Mouse (Mus musculus): ENCODE measurements around the gene Olfr1260. TPM values are rescaled to one million over a fixed set of nuclear protein-coding genes. Genes with fewer than 3 reads are reported as not detected.

Gene Olfr1260
- not detected for total RNA-seq (2023)

DNA sequence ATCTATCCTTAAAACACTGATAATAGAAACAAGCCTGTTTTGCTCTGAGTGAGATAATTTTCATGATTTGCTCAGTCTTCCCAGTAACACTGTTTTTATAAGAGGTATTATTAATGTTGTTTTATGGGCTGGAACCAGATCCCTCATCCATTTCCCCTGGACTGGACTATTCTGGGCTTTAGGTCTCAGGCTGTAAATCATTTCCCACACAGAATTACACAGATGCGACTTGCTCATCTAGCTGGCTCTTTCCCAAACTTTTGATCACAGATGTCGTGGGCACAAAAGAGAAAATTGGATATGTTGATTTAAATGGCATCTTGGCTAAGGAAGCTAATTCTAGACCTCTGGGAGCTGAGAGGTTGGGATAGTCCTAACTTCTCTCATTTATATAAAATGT is at the start of gene Olfr1260:
Gene Olfr1260, plus strand, starts transcription at position 157 of the 400 bp plus-strand sequence.

GRCm38 (mm10) chr2:89927009-89927408 is 47.1 kb upstream of the Olfr1260 start, which contains the start of gene Olfr1258:
Gene Olfr1258 (plus strand): TSS chr2:89927309.

GRCm38 (mm10) chr2:89948564-89948963 is 25.6 kb upstream of the Olfr1260 start, which contains the start of gene Olfr1259:
Gene Olfr1259 (minus strand): TSS chr2:89948664.

DNA sequence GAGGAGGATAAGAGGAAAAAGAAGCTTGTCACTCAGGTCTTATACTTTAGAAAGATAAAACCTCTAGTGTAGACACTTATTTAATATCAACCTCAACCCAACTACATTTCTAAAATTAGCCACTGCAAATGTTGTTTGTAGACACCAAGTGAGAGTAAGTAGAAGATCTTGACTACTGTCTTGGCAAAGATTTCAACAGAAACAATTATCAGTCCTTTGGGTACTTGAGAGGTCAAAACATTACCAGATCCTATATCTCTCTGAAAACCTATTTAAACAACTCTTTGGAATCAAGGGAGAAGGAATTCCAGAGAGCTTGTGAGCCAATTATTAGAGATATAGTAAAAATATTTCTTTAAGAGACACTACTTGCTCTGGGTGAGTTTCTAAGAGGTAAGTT is 16.8 kb downstream of the Olfr1260 start, which contains the start of gene Olfr1261:
Gene Olfr1261, plus strand, starts transcription at position 301 of the 400 bp plus-strand sequence.

GRCm38 (mm10) chr2:89999845-90000244 is 25.7 kb downstream of the Olfr1260 start, which contains the start of gene Olfr1262:
Gene Olfr1262 (plus strand): TSS chr2:90000145.

GRCm38 (mm10) chr2:90011831-90012230 is 37.7 kb downstream of the Olfr1260 start, which contains the start of gene Olfr1263:
Gene Olfr1263 (plus strand): TSS chr2:90012131.

DNA sequence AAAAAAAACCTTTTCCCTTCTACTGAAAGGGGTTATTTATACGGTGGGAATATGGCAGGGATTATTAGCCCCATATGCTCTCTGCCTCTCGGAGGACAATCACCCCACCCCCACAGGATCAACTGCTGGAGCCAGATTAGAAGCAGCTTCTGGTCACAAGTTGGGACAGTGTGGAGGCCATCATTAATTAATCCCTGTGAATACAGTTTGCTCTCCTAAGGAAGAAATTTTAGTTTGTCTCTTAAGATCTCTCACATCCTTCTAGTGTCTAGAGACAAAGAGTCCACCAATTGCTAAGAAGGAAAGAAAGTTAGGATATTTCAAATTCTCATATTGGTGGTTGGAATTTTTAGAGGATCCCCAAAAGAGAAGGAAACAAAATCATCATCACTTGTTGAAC is 51.3 kb downstream of the Olfr1260 start, which contains the start of gene Olfr1264:
Gene Olfr1264, minus strand, starts transcription at position 101 of the 400 bp plus-strand sequence.

Other genes starting within 250 kb of the Olfr1260 start
- gene Olfr1252, start 249.3 kb upstream of the Olfr1260 start, total RNA-seq (2023): not detected
- gene Olfr1253, start 217.2 kb upstream of the Olfr1260 start, total RNA-seq (2023): not detected
- not detected for gene Olfr1254, start 180.7 kb upstream of the Olfr1260 start, total RNA-seq (2023)
- not detected for gene Olfr1255, start 162.3 kb upstream of the Olfr1260 start, total RNA-seq (2023)
- gene Olfr1256, start 132.8 kb upstream of the Olfr1260 start, total RNA-seq (2023): not detected
- not detected for gene Olfr48, start 126.1 kb upstream of the Olfr1260 start, total RNA-seq (2023)
- not detected for gene Olfr1257, start 95.9 kb upstream of the Olfr1260 start, total RNA-seq (2023)
- gene Olfr1258, start 47.0 kb upstream of the Olfr1260 start, total RNA-seq (2023): not detected
- not detected for gene Olfr1259, start 25.7 kb upstream of the Olfr1260 start, total RNA-seq (2023)
- gene Olfr1261, start 16.9 kb downstream of the Olfr1260 start, total RNA-seq (2023): not detected
- gene Olfr1262, start 25.8 kb downstream of the Olfr1260 start, total RNA-seq (2023): not detected
- not detected for gene Olfr1263, start 37.8 kb downstream of the Olfr1260 start, total RNA-seq (2023)
- not detected for gene Olfr1264, start 51.2 kb downstream of the Olfr1260 start, total RNA-seq (2023)
- not detected for gene Olfr1265, start 61.0 kb downstream of the Olfr1260 start, total RNA-seq (2023)
- not detected for gene Olfr140, start 89.3 kb downstream of the Olfr1260 start, total RNA-seq (2023)
- not detected for gene Olfr1269, start 147.1 kb downstream of the Olfr1260 start, total RNA-seq (2023)
- not detected for gene Olfr32, start 168.0 kb downstream of the Olfr1260 start, total RNA-seq (2023)
- gene Olfr1270, start 178.8 kb downstream of the Olfr1260 start, total RNA-seq (2023): not detected

Data from T-cell, adult 66 days (primary cell).